Mouse (Mus musculus) cerebellum, adult 2 months (tissue): ENCODE data around the gene 1700019D03Rik.

Experiments
- CTCF ChIP-seq: fragments of 200-500 bp; IDR thresholded peaks from 2 replicates; pipeline ENCODE4 v1.5.1; 2011; ENCODE audit warnings: low read depth, mild to moderate bottlenecking, control low read depth, low read length, moderate library complexity, borderline replicate concordance; ENCODE audit not compliant: insufficient read depth
- POLR2A ChIP-seq: fragments of 200-500 bp; IDR thresholded peaks from 2 replicates; pipeline ENCODE4 v1.6.1; 2011; ENCODE audit warnings: low read length, control low read depth, borderline replicate concordance; ENCODE audit not compliant: insufficient read depth

DNA sequence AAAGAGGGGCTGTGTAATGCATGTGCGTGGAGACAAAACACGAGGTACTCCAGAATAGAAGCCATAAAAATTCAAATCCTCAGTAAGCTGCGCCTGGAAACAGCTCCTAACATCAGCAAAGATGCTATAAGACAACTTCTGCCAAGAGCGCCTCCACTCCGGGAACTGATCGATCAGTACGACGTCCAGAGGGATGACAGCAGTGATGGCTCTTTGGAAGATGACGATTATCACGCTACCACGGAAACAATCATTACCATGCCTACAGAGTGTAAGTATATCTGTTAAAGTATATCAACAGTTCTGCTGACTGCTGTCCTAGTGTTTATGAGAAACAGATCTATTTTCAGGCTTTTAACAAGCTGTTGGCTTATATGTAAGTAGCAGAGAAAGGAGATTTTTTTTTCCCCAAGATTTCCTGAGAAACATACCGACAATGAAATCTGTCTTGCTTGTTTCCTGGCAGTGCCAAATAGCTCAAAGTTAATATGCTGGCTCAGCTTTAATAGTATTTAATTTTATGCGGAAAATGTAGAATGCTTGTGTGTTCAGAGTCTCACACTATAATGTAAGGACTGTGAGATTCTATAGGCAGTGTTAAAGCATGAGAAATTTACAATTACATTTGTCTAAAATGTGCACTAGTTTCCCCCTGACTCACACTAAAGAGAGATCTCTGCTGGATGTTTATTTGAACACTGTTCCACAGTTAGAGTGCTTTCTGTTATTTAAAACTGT lies 42.1 kb upstream of the 1700019D03Rik start:
- TF ChIP-seq POLR2A, result no peak
- TF ChIP-seq CTCF, result no peak
